Mouse (Mus musculus): ENCODE results near the gene Eef2k. TPM values are rescaled to one million over a fixed set of nuclear protein-coding genes. Genes with fewer than 3 reads are reported as not detected.

The Eef2k gene
- polyA plus RNA-seq, 2 experiments: 13.4 to 30.2 TPM

DNA sequence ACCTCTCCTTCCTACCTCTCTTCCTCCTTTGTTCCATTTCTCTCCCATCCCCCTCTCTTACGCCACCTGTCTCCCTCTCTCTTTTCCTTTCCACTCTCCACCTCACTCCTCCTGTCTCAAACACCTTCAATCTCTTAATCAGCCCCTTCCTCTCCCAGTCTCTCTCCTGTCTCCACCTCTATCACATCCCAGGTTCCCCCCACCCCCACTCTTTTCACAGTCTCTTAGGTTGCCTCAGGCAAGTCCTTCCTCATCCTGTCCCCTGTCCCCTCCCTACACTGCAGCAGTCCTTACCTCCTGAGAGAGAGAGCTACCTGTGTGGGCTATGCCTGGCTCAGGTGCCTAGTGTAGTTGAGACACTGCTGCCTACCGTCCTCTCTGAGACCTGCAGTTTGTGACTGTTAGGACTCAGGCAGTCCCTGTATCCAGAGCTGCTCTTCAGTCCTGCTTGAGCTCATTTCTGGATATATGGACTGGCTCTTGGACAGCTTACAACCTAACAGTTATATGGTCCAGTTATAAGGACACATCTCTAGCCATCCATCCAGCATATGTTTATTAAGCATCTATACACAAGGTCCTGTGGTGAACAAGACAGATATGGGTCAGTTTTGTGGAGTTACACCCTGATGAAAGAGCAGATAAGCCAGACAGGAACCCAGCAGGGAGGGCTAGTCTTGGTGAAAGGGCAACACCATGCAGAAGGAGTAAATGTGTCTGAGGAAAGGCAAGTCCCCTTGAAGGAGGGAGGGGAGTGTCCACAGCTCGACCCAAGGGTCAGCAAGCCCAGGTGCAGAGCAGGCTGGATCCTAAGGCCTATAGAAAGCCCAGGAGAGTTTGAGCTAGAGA is 33.1 kb downstream of the Eef2k start:
- Histone ChIP-seq H3K4me3 (ENCODE audit: insufficient read depth in 1 of 2, low read depth in 2 of 2, low read length in 2 of 2) (peak overlapping the region; percentile 26 to 49), H3K36me3 (replicated peaks; ENCODE audit: control insufficient read depth, insufficient read depth, low read depth) (peaks cover 49% of the 10 kb centered on the region), H3K27ac (peak overlapping the region; percentile 98), H3K27me3 (ENCODE audit: control insufficient read depth, insufficient read depth, low read length) (no peaks in the 10 kb centered on the region), H3K9me3 (ENCODE audit: control insufficient read depth, low read length) (no peaks in the 10 kb centered on the region), H3K4me1 (replicated peaks; ENCODE audit: control insufficient read depth in 2 of 2, insufficient read depth in 2 of 2, low read length in 1 of 2) (peaks cover 53 to 66% of the 10 kb centered on the region in 2 experiments), H3K4me2 (ENCODE audit: low read depth) (peak overlapping the region; percentile 74), H3K9ac (replicated peaks) (peak overlapping the region; percentile 80)
- ATAC-seq (ENCODE audit: insufficient read depth): peak; percentile 51
- no peak for DNase-seq (ENCODE audit: low read depth in 3 of 3, low spot score in 3 of 3)
- no peak for TF ChIP-seq EP300 (IDR thresholded peaks at IDR 0.05; ENCODE audit: low read depth)
- TF ChIP-seq CTCF (IDR thresholded peaks at IDR 0.05; ENCODE audit: low read depth): no peak; the same call in 1 of the 2 replicates
- WGBS (ENCODE audit: insufficient replicate concordance): 39% methylated on average over 3 of the region's 3 CpGs

DNA sequence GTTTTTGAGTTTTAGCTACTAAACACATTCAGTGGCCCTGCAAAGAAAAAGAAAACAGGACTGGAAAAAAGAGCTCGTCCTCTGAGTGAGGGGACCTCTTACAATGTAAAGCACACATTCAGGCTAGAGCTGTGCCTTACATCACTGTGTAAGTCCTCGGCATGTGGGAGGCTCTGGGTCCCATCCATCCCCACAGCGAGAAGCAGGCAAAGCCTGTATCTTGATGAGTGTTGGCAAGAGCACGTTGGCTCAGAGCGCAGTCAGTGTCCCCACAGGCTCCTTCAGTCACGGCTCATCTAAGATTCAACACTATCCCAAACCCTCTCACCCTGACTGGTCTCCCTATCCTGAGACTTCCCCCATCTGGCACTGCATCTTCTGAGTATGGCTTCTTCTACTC is 35.6 kb downstream of the Eef2k start:
- ATAC-seq (ENCODE audit: insufficient read depth): no peak

DNA sequence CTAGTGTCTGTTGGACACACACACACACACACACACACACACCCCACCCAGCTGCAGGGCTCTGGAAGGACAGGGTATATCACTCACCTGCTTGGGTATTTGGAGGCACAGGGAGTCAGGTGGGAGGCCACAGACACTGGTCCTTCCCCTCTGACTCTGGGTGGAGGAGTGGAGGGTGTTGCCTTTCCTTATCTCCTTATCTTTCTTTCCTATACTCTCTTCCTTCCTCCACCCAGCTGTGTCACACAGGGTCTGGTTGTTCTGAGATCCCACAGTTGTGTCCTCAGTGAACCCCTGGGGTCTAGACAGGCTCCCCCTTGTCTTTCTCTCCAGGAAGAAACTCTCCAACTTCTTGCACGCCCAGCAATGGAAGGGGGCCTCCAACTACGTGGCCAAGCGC is 37.3 kb downstream of the Eef2k start:
- ATAC-seq (ENCODE audit: insufficient read depth): peak; percentile 58
- H3K36me3 ChIP-seq (replicated peaks; ENCODE audit: control insufficient read depth, insufficient read depth, low read depth): peaks cover 64% of the 10 kb centered on the region
- no peaks in the 10 kb centered on the region for H3K9me3 ChIP-seq (ENCODE audit: control insufficient read depth, low read length)
- TF ChIP-seq CTCF (IDR thresholded peaks at IDR 0.05; ENCODE audit: low read depth) (0 out of 2 replicates have a peak, but pooled peaks have one; percentile 13), EP300 (IDR thresholded peaks at IDR 0.05; ENCODE audit: low read depth) (no peak; the same call in 1 of the 2 replicates)
- WGBS (ENCODE audit: insufficient replicate concordance): 76% methylated on average over 3 of the region's 3 CpGs
- peak overlapping the region; percentile 87 for H3K27ac ChIP-seq
- peak overlapping the region; percentile 76 for H3K4me2 ChIP-seq (ENCODE audit: low read depth)
- H3K27me3 ChIP-seq (ENCODE audit: control insufficient read depth, insufficient read depth, low read length): no peaks in the 10 kb centered on the region
- peak overlapping the region; percentile 61 to 66 for H3K4me3 ChIP-seq (ENCODE audit: insufficient read depth in 1 of 2, low read depth in 2 of 2, low read length in 2 of 2)
- peak in 2 of 3 experiments; percentile 50 to 60 for DNase-seq (ENCODE audit: low read depth in 3 of 3, low spot score in 3 of 3)
- peak overlapping the region; percentile 73 for H3K9ac ChIP-seq (replicated peaks)
- H3K4me1 ChIP-seq (replicated peaks; ENCODE audit: control insufficient read depth in 2 of 2, insufficient read depth in 2 of 2, low read length in 1 of 2): peaks cover 60 to 75% of the 10 kb centered on the region in 2 experiments

More for the DNA sequence above, 35.6 kb downstream of the Eef2k start:
- Histone ChIP-seq H3K36me3 (replicated peaks; ENCODE audit: control insufficient read depth, insufficient read depth, low read depth) (peaks cover 55% of the 10 kb centered on the region), H3K4me3 (ENCODE audit: insufficient read depth in 1 of 2, low read depth in 2 of 2, low read length in 2 of 2) (peak overlapping the region in 1 of 2 experiments; percentile 17; a peak in 1 of 4 replicates), H3K27me3 (ENCODE audit: control insufficient read depth, insufficient read depth, low read length) (no peaks in the 10 kb centered on the region), H3K4me2 (ENCODE audit: low read depth) (peak overlapping the region; percentile 76), H3K4me1 (replicated peaks; ENCODE audit: control insufficient read depth in 2 of 2, insufficient read depth in 2 of 2, low read length in 1 of 2) (peaks cover 62 to 75% of the 10 kb centered on the region in 2 experiments), H3K9ac (replicated peaks) (peak overlapping the region; percentile 20; the same call in 1 of the 2 replicates), H3K27ac (peak overlapping the region; percentile 43), H3K9me3 (ENCODE audit: control insufficient read depth, low read length) (no peaks in the 10 kb centered on the region)
- DNase-seq (ENCODE audit: low read depth in 3 of 3, low spot score in 3 of 3): no peak
- 88% methylated on average over 6 of the region's 6 CpGs for WGBS (ENCODE audit: insufficient replicate concordance)
- TF ChIP-seq EP300 (IDR thresholded peaks at IDR 0.05; ENCODE audit: low read depth): no peak
- TF ChIP-seq CTCF (IDR thresholded peaks at IDR 0.05; ENCODE audit: low read depth): no peak

DNA sequence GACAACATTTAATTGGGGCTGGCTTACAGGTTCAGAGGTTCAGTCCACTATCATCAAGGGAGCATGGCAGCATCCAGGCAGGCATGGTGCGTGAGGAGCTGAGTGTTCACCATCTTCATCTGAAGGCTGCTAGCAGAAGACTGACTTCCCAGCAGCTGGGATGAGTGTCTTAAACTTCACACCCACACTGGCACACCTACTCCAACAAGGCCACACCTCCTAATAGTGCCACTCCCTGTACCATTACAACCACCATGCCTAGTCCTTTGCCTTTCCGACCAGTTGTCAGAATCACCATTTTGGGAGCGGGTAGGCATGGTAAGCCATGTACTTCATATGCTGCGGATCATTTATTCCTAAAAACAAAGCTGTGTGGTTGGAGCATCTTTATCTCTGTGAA is 38.1 kb downstream of the Eef2k start:
- Histone ChIP-seq H3K4me1 (replicated peaks; ENCODE audit: control insufficient read depth in 2 of 2, insufficient read depth in 2 of 2, low read length in 1 of 2) (peaks cover 55 to 73% of the 10 kb centered on the region in 2 experiments), H3K4me3 (ENCODE audit: insufficient read depth in 1 of 2, low read depth in 2 of 2, low read length in 2 of 2) (peak overlapping the region; percentile 61 to 66), H3K27me3 (ENCODE audit: control insufficient read depth, insufficient read depth, low read length) (no peaks in the 10 kb centered on the region), H3K4me2 (ENCODE audit: low read depth) (peak overlapping the region; percentile 76), H3K9me3 (ENCODE audit: control insufficient read depth, low read length) (no peaks in the 10 kb centered on the region), H3K27ac (peak overlapping the region; percentile 87), H3K36me3 (replicated peaks; ENCODE audit: control insufficient read depth, insufficient read depth, low read depth) (peaks cover 71% of the 10 kb centered on the region), H3K9ac (replicated peaks) (peak overlapping the region; percentile 73)
- 90% methylated on average over 4 of the region's 4 CpGs for WGBS (ENCODE audit: insufficient replicate concordance)
- no peak for TF ChIP-seq CTCF (IDR thresholded peaks at IDR 0.05; ENCODE audit: low read depth)
- TF ChIP-seq EP300 (IDR thresholded peaks at IDR 0.05; ENCODE audit: low read depth): no peak
- no peak for DNase-seq (ENCODE audit: low read depth in 3 of 3, low spot score in 3 of 3)
- ATAC-seq (ENCODE audit: insufficient read depth): peak; percentile 61

DNA sequence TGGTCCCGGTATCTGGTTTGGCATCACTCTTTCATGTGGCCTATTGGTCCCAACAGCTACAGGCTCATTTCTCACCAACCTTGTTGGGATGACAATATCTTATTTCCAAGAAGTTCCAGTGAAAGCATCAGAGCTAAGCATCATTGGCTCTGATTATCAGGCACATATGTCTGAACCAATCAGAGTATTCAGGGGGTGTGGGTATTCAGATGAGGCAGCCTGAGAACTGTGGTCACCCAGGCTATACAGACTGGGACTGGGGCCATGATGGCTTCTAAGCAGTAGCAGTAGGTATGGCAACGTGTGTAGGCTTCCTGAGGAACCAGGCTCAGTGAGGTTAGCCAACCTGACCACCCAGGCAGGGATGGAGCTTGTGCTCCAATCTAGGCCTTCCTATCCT is 38.8 kb downstream of the Eef2k start:
- Histone ChIP-seq H3K27me3 (ENCODE audit: control insufficient read depth, insufficient read depth, low read length) (no peaks in the 10 kb centered on the region), H3K27ac (peak overlapping the region; percentile 87), H3K36me3 (replicated peaks; ENCODE audit: control insufficient read depth, insufficient read depth, low read depth) (peaks cover 77% of the 10 kb centered on the region), H3K9me3 (ENCODE audit: control insufficient read depth, low read length) (no peaks in the 10 kb centered on the region), H3K4me3 (ENCODE audit: insufficient read depth in 1 of 2, low read depth in 2 of 2, low read length in 2 of 2) (peak overlapping the region in 1 of 2 experiments; percentile 61; a peak in 1 of 4 replicates), H3K4me2 (ENCODE audit: low read depth) (peak overlapping the region; percentile 76), H3K9ac (replicated peaks) (no peak overlapping the region), H3K4me1 (replicated peaks; ENCODE audit: control insufficient read depth in 2 of 2, insufficient read depth in 2 of 2, low read length in 1 of 2) (peaks cover 48 to 66% of the 10 kb centered on the region in 2 experiments)
- 64% methylated on average over 2 of the region's 2 CpGs for WGBS (ENCODE audit: insufficient replicate concordance)
- TF ChIP-seq CTCF (IDR thresholded peaks at IDR 0.05; ENCODE audit: low read depth) (no peak), EP300 (IDR thresholded peaks at IDR 0.05; ENCODE audit: low read depth) (no peak)
- DNase-seq (ENCODE audit: low read depth in 3 of 3, low spot score in 3 of 3) (no peak), ATAC-seq (ENCODE audit: insufficient read depth) (peak; percentile 14)
